Mouse (Mus musculus) lung, adult 2 months (tissue): ENCODE measurements at regions not wholly inside any gene's neighbourhood (a gene's known extent, or its start where the extent isn't known, plus 50 kb on each side); places are given as distances from the start of the nearest gene placed in this dataset.

ENCODE experiments used
- DNase-seq: peaks from one replicate; pipeline ENCODE4 v3.0.0; 2022
- H3K4me1 ChIP-seq: fragments of 200-500 bp; 2 replicates; pipeline ENCODE4 v1.6.1; 2011; ENCODE audit warnings: low read length; ENCODE audit not compliant: control insufficient read depth, insufficient read depth
- H3K4me3 ChIP-seq: fragments of 200-500 bp; replicated peaks from 2 replicates; pipeline ENCODE3; 2011; ENCODE audit warnings: low read depth, mild to moderate bottlenecking, control low read depth, low read length; ENCODE audit errors: extremely low read depth
- CTCF ChIP-seq: fragments of 200-500 bp; IDR thresholded peaks from 2 replicates; pipeline ENCODE4 v1.5.1; 2011; ENCODE audit warnings: mild to moderate bottlenecking, low read length, control low read depth; ENCODE audit not compliant: insufficient read depth
- POLR2A ChIP-seq: fragments of 200-500 bp; IDR thresholded peaks from 2 replicates; pipeline ENCODE4 v1.6.1; 2011; ENCODE audit warnings: low read depth, mild to moderate bottlenecking, control low read depth, low read length, borderline replicate concordance; ENCODE audit errors: extremely low read depth
- WGBS: fragments of 180-500 bp; shearing (Covaris S2); methylation state at CpG from one replicate; pipeline ENCODE4 v1.1.7; 2018; 5-methylcytosine and 5-hydroxymethylcytosine counted together

DNA sequence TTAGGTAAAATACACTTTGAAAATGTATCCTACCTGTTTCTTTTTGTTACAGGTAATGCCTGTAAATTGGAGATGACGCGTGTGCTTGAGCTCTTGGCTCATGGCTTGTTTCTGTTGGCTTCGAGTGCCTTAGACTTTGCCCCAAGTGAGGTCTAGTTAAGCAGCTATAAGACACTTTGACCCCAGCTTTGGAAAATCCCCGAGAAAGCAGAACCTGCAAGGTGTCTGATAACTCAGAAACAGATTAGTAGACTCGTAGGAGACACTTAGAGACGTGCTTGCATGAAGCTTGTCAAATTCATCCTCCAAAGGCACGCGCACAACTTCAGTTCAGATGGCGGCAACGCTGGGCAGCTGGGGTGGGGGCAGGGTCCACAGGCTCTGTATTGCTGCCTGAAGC lies 153.8 kb downstream of the Pmp22 start:
- WGBS = 69% methylated on average over 10 of the region's 10 CpGs
- H3K4me3 ChIP-seq = no peak overlapping the region
- no peak for DNase-seq
- TF ChIP-seq POLR2A (no peak), CTCF (no peak)
- no peaks in the 10 kb centered on the region for H3K4me1 ChIP-seq

DNA sequence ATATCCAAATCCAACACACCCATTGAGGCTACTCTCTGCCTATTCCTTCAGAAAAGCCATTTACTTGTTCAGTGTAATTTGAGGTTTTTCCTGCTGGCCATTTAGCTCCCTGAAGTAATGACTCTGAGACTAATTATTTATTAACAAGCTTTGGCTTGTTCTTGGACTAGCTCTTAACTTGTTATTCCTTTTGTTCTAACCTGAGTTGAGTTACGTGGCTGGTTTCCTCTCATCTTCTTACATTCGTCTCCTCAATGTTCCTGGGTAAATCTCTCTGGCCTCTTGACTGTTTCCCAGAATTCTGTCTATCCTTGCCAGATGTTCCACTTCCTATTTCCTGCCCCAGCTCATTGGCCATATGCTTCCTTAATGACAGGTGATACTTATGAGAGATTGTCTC lies 157.2 kb downstream of the Pmp22 start:
- TF ChIP-seq POLR2A (no peak), CTCF (no peak)
- H3K4me1 ChIP-seq = no peaks in the 10 kb centered on the region
- H3K4me3 ChIP-seq = no peak overlapping the region
- WGBS = 65% methylated on average over 2 of the region's 2 CpGs
- no peak for DNase-seq

DNA sequence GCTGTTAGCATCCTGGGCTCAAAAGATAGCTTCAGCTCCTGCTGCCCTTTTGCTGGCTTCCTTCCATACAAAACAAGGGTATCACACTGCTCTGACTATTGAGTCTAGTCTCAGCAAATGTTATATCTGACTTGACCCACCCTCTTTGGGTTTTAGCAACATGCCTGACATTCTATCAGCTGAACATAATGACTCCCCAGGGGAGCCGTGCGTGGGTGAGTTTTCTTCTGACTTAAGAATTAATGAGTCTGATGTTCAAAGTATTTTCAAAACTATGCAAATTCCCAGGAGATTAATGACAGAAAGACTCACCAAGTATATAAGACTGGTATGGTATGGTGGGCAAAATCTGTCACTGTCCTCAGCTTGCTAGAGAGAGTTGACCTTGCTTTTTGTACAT lies 159.0 kb downstream of the Pmp22 start:
- H3K4me1 ChIP-seq = no peaks in the 10 kb centered on the region
- WGBS = 54% methylated on average over 2 of the region's 2 CpGs
- no peak for TF ChIP-seq CTCF
- TF ChIP-seq POLR2A = no peak
- no peak for DNase-seq
- H3K4me3 ChIP-seq = no peak overlapping the region

DNA sequence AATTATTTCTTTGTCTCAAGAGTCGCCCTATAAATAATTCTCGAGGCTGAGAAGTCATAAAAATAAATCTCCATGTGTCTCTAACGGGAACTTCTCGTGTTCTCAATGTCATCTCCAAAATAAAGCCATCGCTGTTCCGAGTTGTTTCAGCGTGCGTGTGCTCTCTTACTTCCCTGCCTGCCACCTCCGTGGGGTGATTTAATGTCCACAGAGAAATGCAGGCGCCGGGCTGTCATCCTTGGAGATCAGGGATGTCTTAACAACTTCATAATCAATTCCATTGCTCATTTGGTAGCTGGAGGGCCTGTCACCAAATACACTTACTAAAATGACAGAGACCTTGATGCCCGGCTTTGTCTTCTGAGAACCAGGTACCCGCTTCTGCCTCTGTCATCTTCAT lies 161.8 kb downstream of the Pmp22 start:
- WGBS = 83% methylated on average over 13 of the region's 13 CpGs
- H3K4me1 ChIP-seq = no peaks in the 10 kb centered on the region
- no peak overlapping the region for H3K4me3 ChIP-seq
- TF ChIP-seq POLR2A (no peak), CTCF (no peak)
- DNase-seq = no peak

DNA sequence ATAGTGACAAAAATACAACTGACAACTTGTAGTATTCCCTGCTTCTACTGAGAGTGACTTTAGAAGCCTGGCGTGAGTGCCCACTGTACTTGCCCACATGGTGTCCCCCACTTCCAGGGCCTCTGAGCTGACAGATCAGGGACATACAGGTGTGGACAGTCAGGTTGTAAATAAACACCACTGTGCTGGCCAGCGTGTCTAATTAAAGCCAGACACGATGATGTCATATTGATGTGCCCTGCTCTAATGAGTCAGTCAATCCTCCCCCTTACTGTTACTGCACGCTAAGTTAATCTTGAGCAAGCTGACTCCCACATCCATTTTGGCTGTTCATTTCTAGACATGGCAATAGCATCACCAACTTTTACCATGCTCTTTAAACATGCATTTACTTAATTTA lies 164.7 kb downstream of the Pmp22 start:
- TF ChIP-seq CTCF (no peak), POLR2A (no peak)
- Histone ChIP-seq H3K4me1 (no peaks in the 10 kb centered on the region), H3K4me3 (no peak overlapping the region)
- no peak for DNase-seq
- WGBS = 71% methylated on average over 4 of the region's 4 CpGs

DNA sequence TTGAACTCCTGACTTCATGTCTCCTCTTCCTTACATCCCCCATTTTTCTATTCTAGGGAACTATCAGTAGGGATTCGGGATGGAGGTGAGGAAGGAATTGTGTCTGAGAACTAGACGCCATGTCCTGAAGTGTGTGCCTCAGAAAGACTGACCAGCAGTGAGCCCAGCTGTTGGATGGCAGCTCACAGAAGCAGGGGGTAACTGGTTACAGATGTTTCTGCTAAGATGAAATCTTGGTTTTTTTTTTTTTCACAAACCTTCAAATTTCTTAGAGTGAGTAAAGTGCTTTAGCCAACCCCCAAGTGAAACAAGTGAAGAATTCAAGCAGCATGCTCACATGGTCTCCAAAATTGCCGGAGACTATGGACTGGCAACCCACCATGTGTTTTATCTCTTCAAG lies 165.7 kb downstream of the Pmp22 start:
- Histone ChIP-seq H3K4me1 (no peaks in the 10 kb centered on the region), H3K4me3 (no peak overlapping the region)
- DNase-seq = no peak
- TF ChIP-seq CTCF (no peak), POLR2A (no peak)
- 83% methylated on average over 3 of the region's 3 CpGs for WGBS

DNA sequence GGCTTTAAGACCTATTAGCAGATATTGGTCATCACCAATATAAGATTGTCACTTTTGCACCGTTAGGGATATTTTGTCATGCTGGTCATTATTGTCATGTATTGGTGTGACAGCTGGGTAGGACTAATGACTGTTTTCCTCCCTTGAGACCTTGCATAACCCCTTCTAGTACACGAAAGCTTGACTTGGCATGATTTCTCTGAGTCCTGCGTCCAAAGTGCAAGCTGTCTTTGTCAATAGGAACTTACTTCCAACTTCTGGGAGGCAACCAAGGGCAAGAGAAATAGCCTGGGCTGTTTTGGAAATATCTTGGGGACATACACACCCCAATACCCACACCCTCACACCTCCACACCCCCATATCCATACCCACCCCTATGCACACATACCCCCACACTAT lies 167.7 kb downstream of the Pmp22 start:
- WGBS = 54% methylated on average over 3 of the region's 3 CpGs
- H3K4me3 ChIP-seq = no peak overlapping the region
- TF ChIP-seq CTCF (no peak), POLR2A (no peak)
- no peaks in the 10 kb centered on the region for H3K4me1 ChIP-seq
- DNase-seq = no peak

DNA sequence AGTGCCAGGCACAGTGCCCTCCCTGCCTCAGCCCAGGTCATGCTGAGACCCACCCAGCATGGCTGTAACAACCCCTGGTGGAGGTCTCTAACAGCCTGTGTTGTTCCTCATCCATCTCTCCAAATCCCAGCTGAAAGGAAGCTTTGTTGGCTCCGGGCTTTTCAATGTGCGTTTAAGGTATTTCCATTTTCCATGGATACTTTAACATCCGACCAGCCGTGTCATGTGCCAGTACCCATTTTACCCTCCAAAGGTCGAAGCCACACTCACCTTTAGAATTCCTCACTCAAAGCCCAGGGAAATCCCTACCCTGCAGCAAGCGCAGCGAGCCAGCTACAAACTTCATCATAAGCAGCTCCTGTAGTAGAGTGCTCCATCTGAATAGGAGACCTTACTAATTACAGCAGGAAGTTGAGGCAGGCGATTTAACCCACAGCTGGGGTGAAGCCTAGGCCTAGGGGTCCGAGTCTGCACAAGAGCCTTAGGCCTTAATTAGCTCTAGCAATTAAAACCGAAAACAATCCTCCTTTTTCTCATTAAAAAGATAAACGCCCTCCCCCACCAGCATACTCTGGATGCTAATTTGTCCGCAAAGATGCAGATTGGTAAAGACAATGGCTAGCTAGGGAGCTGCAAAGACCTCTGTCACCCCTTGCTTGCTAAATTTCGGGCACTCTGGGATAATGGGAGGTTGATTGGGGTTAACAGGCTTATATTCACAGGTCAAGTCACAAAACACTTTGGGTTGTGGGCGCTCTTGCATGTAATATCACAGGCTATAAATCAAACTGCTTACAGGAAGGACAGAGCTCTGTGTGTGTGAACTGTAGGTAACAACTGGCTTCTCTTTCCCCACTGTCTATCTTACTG lies 171.2 kb downstream of the Pmp22 start:
- 72% methylated on average over 14 of the region's 14 CpGs for WGBS
- Histone ChIP-seq H3K4me3 (no peak overlapping the region), H3K4me1 (no peaks in the 10 kb centered on the region)
- DNase-seq = no peak
- no peak for TF ChIP-seq CTCF

DNA sequence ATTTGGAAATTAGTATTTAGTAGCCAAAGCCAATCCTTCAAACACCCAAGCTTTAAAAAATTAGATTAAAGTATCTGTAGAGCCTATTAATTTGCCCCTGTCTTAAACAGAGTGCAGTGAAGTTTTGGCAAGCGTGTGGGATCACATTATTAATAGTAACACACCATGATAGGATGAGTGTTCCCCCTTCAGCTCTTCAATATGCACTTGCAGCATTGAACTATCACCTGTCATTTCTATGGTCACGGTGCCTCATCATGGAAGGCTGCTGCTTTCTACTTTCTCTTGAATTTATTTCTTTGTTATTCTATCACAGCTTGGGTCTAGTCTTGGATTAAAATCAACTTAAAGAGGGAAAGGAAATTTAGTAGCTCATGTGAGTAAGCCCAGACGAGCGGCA lies 196.4 kb downstream of the Pmp22 start:
- Histone ChIP-seq H3K4me3 (no peak overlapping the region), H3K4me1 (no peaks in the 10 kb centered on the region)
- no peak for DNase-seq
- no peak for TF ChIP-seq CTCF
- TF ChIP-seq POLR2A = no peak
- WGBS = 88% methylated on average over 4 of the region's 4 CpGs

DNA sequence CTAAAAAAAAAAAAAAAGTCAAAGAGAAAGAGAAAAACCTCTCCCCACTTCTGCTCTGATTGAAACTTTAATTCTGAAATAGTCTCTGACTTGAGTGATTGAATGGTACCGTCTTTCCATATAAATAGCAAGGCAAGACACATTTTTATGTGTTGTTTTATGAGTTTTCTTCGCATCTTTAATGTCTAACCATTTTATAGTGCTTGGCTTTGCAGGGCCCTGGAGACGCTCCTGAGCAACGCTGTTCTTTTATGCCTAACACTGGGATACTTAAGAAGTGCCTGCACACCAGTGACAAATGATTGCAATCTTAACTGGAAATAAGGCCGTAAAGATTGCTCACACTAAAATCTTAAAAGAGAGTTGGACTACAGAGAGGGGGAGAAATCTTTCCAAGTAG lies 198.1 kb downstream of the Pmp22 start:
- DNase-seq = no peak
- Histone ChIP-seq H3K4me1 (no peaks in the 10 kb centered on the region), H3K4me3 (no peak overlapping the region)
- TF ChIP-seq CTCF (no peak), POLR2A (no peak)
- 81% methylated on average over 5 of the region's 5 CpGs for WGBS
